Mouse (Mus musculus) brain, adult 2 months (tissue): ENCODE results near the gene Slc8a3.

ENCODE experiments used
- DNase-seq: peaks from one replicate; pipeline ENCODE4 v3.0.0; 2011; ENCODE audit warnings: low read depth, low spot score

Slc8a3 gene

GRCm38 (mm10) chr12:81184967-81185366 lies 148.0 kb downstream of the Slc8a3 start:
- no peak for DNase-seq

- peak; percentile 63 for DNase-seq
These were observed 150.9 kb downstream of the Slc8a3 start for GRCm38 (mm10) chr12:81182073-81182472.

- no peak for DNase-seq
These were observed 157.7 kb downstream of the Slc8a3 start for GRCm38 (mm10) chr12:81175252-81175651.

- DNase-seq: peak; percentile 85
These were observed 159.1 kb downstream of the Slc8a3 start for GRCm38 (mm10) chr12:81173893-81174292.

GRCm38 (mm10) chr12:81173011-81173410 lies 160.0 kb downstream of the Slc8a3 start:
- peak; percentile 33 for DNase-seq

- no peak for DNase-seq
These were observed 162.9 kb downstream of the Slc8a3 start for GRCm38 (mm10) chr12:81170076-81170475.

GRCm38 (mm10) chr12:81168494-81168893 lies 164.5 kb downstream of the Slc8a3 start:
- DNase-seq: no peak

- DNase-seq: no peak
These were observed 164.9 kb downstream of the Slc8a3 start for GRCm38 (mm10) chr12:81168031-81168430.

GRCm38 (mm10) chr12:81167142-81167541 lies 165.8 kb downstream of the Slc8a3 start:
- no peak for DNase-seq

GRCm38 (mm10) chr12:81166615-81167014 lies 166.4 kb downstream of the Slc8a3 start:
- DNase-seq: no peak

- no peak for DNase-seq
These were observed 166.9 kb downstream of the Slc8a3 start for GRCm38 (mm10) chr12:81166092-81166491.

GRCm38 (mm10) chr12:81163566-81163965 lies 169.4 kb downstream of the Slc8a3 start:
- no peak for DNase-seq

GRCm38 (mm10) chr12:81163131-81163530 lies 169.8 kb downstream of the Slc8a3 start:
- no peak for DNase-seq

GRCm38 (mm10) chr12:81161282-81161681 lies 171.7 kb downstream of the Slc8a3 start:
- no peak for DNase-seq

GRCm38 (mm10) chr12:81160831-81161230 lies 172.1 kb downstream of the Slc8a3 start:
- DNase-seq: peak; percentile 44

GRCm38 (mm10) chr12:81160425-81160824 lies 172.6 kb downstream of the Slc8a3 start:
- no peak for DNase-seq

- DNase-seq: no peak
These were observed 173.0 kb downstream of the Slc8a3 start for GRCm38 (mm10) chr12:81159947-81160346.

- DNase-seq: no peak
These were observed 176.1 kb downstream of the Slc8a3 start for GRCm38 (mm10) chr12:81156841-81157240.

- no peak for DNase-seq
These were observed 177.3 kb downstream of the Slc8a3 start for GRCm38 (mm10) chr12:81155675-81156074.

GRCm38 (mm10) chr12:81152082-81152481 lies 180.9 kb downstream of the Slc8a3 start:
- no peak for DNase-seq

- no peak for DNase-seq
These were observed 182.1 kb downstream of the Slc8a3 start for GRCm38 (mm10) chr12:81150917-81151316.

- DNase-seq: peak; percentile 37
These were observed 185.0 kb downstream of the Slc8a3 start for GRCm38 (mm10) chr12:81147956-81148355.
